Mouse (Mus musculus): ENCODE measurements around the gene Baz1b. TPM values are rescaled to one million over a fixed set of nuclear protein-coding genes. Genes with fewer than 3 reads are reported as not detected.

Gene Baz1b
- total RNA-seq (2012; rRNA removed) (69.1 and 72.9 TPM in 2 replicates), polyA plus RNA-seq (2012; ENCODE audit: insufficient read depth in 1 of 2, insufficient read length in 2 of 2, low read depth in 1 of 2, low replicate concordance in 2 of 2, missing spikeins in 1 of 2) (10 to 100 TPM; 44.5 to 81.5 TPM)

- Histone ChIP-seq H3K36me3 (ENCODE audit: control insufficient read depth in 1 of 2, insufficient read depth in 2 of 2, low read length in 2 of 2) (peaks cover 2 to 26% of the 10 kb centered on the region in 2 experiments; a peak in 3 of 4 replicates), H3K9me3 (replicated peaks; ENCODE audit: insufficient read depth, low read length) (no peaks in the 10 kb centered on the region), H3K9ac (ENCODE audit: control insufficient read depth, low read depth, low read length, poor library complexity, severe bottlenecking) (peak within 1 kb of the TSS; percentile 100), H3K4me1 (ENCODE audit: control insufficient read depth in 1 of 2, insufficient read depth in 2 of 2, low read length in 2 of 2) (peaks cover 0 to 9% of the 10 kb centered on the region in 2 experiments; a peak in 3 of 4 replicates), H3K27me3 (ENCODE audit: control insufficient read depth in 1 of 2, insufficient read depth in 2 of 2, low read length in 2 of 2) (no peaks in the 10 kb centered on the region), H3K79me2 (ENCODE audit: control insufficient read depth, insufficient read depth, low read length, poor library complexity) (peaks cover 39% of the 10 kb centered on the region), H3K4me3 (ENCODE audit: control insufficient read depth in 1 of 2, insufficient read depth in 1 of 2, low read depth in 2 of 2, low read length in 2 of 2) (peak within 1 kb of the TSS; percentile 97 to 99), H3K27ac (ENCODE audit: control insufficient read depth, low read depth, low read length) (peak within 1 kb of the TSS; percentile 96)
- peak; percentile 98 for DNase-seq (ENCODE audit: low read depth, low spot score)
- no peak for TF ChIP-seq GATA1 (IDR thresholded peaks at IDR 0.05; ENCODE audit: low read depth, low read length)
- peak; percentile 66 for TF ChIP-seq ELF1 (IDR thresholded peaks at IDR 0.05; ENCODE audit: low read depth, low read length)
- TF ChIP-seq CTCF (IDR thresholded peaks at IDR 0.05 in 2 of 3, conservative IDR thresholded peaks at IDR 0.05 in 1 of 3; ENCODE audit: control insufficient read depth in 1 of 3, insufficient read depth in 1 of 3, low read depth in 2 of 3, low read length in 3 of 3, poor library complexity in 1 of 3, severe bottlenecking in 1 of 3), result no peak
- TF ChIP-seq ZC3H11A (IDR thresholded peaks at IDR 0.05; ENCODE audit: low read depth, low read length), result no peak
- peak; percentile 53; the same call in 1 of the 2 replicates for TF ChIP-seq MXI1 (IDR thresholded peaks at IDR 0.05; ENCODE audit: low read depth, low read length)
- TF ChIP-seq EP300 (IDR thresholded peaks at IDR 0.05; ENCODE audit: low read depth in 1 of 2, low read length in 2 of 2), result no peak; a peak in 1 of 4 replicates
- TF ChIP-seq HCFC1 (IDR thresholded peaks at IDR 0.05; ENCODE audit: low read depth, low read length), result peak; percentile 79
- TF ChIP-seq NELFE (IDR thresholded peaks at IDR 0.05; ENCODE audit: low read depth, low read length), result peak; percentile 84
- peak; percentile 73 for TF ChIP-seq TBP (IDR thresholded peaks at IDR 0.05; ENCODE audit: low read depth, low read length)
- TF ChIP-seq BHLHE40 (IDR thresholded peaks at IDR 0.05; ENCODE audit: borderline replicate concordance, low read depth, low read length), result no peak; the same call in 1 of the 2 replicates
- peak; percentile 49; the same call in 1 of the 2 replicates for TF ChIP-seq CHD2 (IDR thresholded peaks at IDR 0.05; ENCODE audit: low read length)
- no peak for TF ChIP-seq SMC3 (IDR thresholded peaks at IDR 0.05; ENCODE audit: low read depth, low read length)
- TF ChIP-seq MYB (IDR thresholded peaks at IDR 0.05; ENCODE audit: low read depth, low read length), result no peak
- TF ChIP-seq NRF1 (IDR thresholded peaks at IDR 0.05; ENCODE audit: insufficient read depth, low read depth, low read length, poor library complexity, severe bottlenecking), result peak; percentile 59; the same call in 1 of the 2 replicates
- TF ChIP-seq MAFK (IDR thresholded peaks at IDR 0.05; ENCODE audit: borderline replicate concordance, low read depth, low read length), result no peak
- TF ChIP-seq UBTF (IDR thresholded peaks at IDR 0.05; ENCODE audit: borderline replicate concordance, insufficient read depth, low read depth, low read length), result no peak
- TF ChIP-seq MAZ (IDR thresholded peaks at IDR 0.05; ENCODE audit: low read depth, low read length), result peak; percentile 92
- no peak for TF ChIP-seq ZNF384 (IDR thresholded peaks at IDR 0.05; ENCODE audit: low read depth, low read length)
- TF ChIP-seq MEF2A (IDR thresholded peaks at IDR 0.05; ENCODE audit: extremely low read depth, insufficient replicate concordance, low read depth, low read length, poor library complexity, severe bottlenecking), result no peak
- TF ChIP-seq RCOR1 (IDR thresholded peaks at IDR 0.05; ENCODE audit: low read depth, low read length), result no peak
- peak; percentile 38; the same call in 1 of the 2 replicates for TF ChIP-seq POLR2AphosphoS2 (IDR thresholded peaks at IDR 0.05; ENCODE audit: low read length)
- TF ChIP-seq TCF12 (IDR thresholded peaks at IDR 0.05; ENCODE audit: low read depth, low read length), result 0 out of 2 replicates have a peak, but pooled peaks have one; percentile 14
- no peak for TF ChIP-seq ZKSCAN1 (IDR thresholded peaks at IDR 0.05; ENCODE audit: low read depth, low read length)
- TF ChIP-seq E2F4 (IDR thresholded peaks at IDR 0.05; ENCODE audit: borderline replicate concordance, low read depth, low read length), result peak; percentile 60; the same call in 1 of the 2 replicates
- TF ChIP-seq POLR2AphosphoS5 (IDR thresholded peaks at IDR 0.05; ENCODE audit: borderline replicate concordance, low read depth, low read length), result no peak
- no peak for TF ChIP-seq GABPA (IDR thresholded peaks at IDR 0.05; ENCODE audit: low read depth, low read length)
- TF ChIP-seq CHD1 (IDR thresholded peaks at IDR 0.05; ENCODE audit: low read depth, low read length), result no peak
- peak; percentile 80 for TF ChIP-seq SIN3A (IDR thresholded peaks at IDR 0.05; ENCODE audit: low read length)
- peak in 1 of 2 experiments; percentile 82; a peak in 3 of 4 replicates for TF ChIP-seq POLR2A (IDR thresholded peaks at IDR 0.05; ENCODE audit: control insufficient read depth in 1 of 2, insufficient read depth in 1 of 2, low read depth in 1 of 2, low read length in 2 of 2, poor library complexity in 1 of 2)
- TF ChIP-seq MYC (IDR thresholded peaks at IDR 0.05; ENCODE audit: low read depth, low read length), result peak; percentile 76; the same call in 1 of the 2 replicates
- TF ChIP-seq KAT2A (conservative IDR thresholded peaks at IDR 0.05; ENCODE audit: low read depth, low read length), result peak; percentile 59
- peak; percentile 3; the same call in 1 of the 2 replicates for TF ChIP-seq USF1 (IDR thresholded peaks at IDR 0.05; ENCODE audit: low read depth, low read length)
- TF ChIP-seq MAX (IDR thresholded peaks at IDR 0.05; ENCODE audit: low read length), result peak; percentile 32
- TF ChIP-seq RAD21 (IDR thresholded peaks at IDR 0.05; ENCODE audit: low read depth, low read length), result no peak
- TF ChIP-seq ZMIZ1 (IDR thresholded peaks at IDR 0.05; ENCODE audit: low read depth, low read length), result peak; percentile 95
Measured at GRCm38 (mm10) chr5:135186621-135187348, at the start of gene Baz1b. Gene Baz1b, plus strand, starts transcription at chr5:135187264.
